Mouse (Mus musculus) G1E (cell line): ENCODE data around the gene Lrrfip1.

Experiments
- CTCF ChIP-seq: IDR thresholded peaks from 2 replicates; pipeline ENCODE4 v1.5.1; 2012; ENCODE audit warnings: low read depth, low read length, inconsistent platforms, mixed read lengths
- GATA1 ChIP-seq: IDR thresholded peaks from 2 replicates; pipeline ENCODE4 v1.6.1; 2012; ENCODE audit warnings: borderline replicate concordance, low read length, inconsistent platforms, mixed read lengths
- GATA2 ChIP-seq: IDR thresholded peaks from 2 replicates; pipeline ENCODE4 v1.6.1; 2012; ENCODE audit warnings: low read depth, low read length, inconsistent platforms, borderline replicate concordance

DNA sequence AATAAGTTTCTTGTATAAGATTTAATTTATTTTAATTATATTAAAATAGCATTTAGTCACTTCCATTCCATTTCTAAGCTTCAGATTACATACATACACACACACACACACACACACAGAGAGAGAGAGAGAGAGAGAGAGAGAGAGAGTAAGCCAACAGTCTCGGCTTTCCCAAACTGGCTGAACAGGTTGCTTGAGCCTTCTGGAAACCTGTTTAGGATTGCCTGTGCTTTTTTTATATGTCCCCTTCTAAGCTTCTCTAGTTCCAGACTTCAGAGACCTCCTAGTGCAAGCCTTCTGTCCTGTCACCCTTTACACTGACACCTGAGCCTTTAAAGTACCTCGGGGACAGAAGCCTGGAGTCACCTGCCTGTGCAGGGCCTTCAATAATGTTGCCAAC, 87.1 kb downstream of the Lrrfip1 start:
- no peak for TF ChIP-seq CTCF
- no peak for TF ChIP-seq GATA1
- no peak for TF ChIP-seq GATA2
